Mouse (Mus musculus) ovary, postnatal 36 days (tissue): Measurements from ENCODE around the gene Wdr60.
A peak's percentile ranks its signal among the peaks of the same experiment; 100 is the strongest.

Experiments
- DNase-seq: peaks from one replicate; pipeline ENCODE4 v3.0.0; 2022; ENCODE audit warnings: low spot score, mixed read lengths

Gene Wdr60

GRCm38 (mm10) chr12:116265275-116265674 is 2.5 kb upstream of the Wdr60 start:
- no peak for DNase-seq

GRCm38 (mm10) chr12:116264756-116265155 is 1.9 kb upstream of the Wdr60 start:
- no peak for DNase-seq

- DNase-seq: no peak
These were observed 4.5 kb downstream of the Wdr60 start for GRCm38 (mm10) chr12:116258321-116258720.

- no peak for DNase-seq
These were observed 7.2 kb downstream of the Wdr60 start for GRCm38 (mm10) chr12:116255636-116256035.

- no peak for DNase-seq
These were observed 8.2 kb downstream of the Wdr60 start for GRCm38 (mm10) chr12:116254652-116255051.

DNA sequence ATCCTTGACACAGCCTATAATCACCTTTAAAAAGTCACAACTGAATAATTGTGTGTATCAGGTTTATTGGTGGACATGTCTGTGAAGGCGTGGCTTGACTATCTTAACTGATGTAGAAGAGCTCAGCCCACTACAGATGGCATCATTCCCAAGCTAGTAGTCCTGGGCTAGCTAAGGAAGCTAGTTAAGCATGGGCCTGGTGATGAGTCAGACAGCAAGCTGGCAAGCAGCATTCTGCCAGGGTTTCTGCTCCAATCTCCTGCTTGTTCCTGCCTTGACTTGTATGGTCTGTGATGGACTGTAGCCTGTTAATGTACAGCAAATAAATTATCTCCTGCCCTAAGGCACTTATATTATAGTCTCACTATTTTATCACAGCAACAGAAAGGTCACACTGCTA is 18.2 kb downstream of the Wdr60 start:
- no peak for DNase-seq

- DNase-seq: no peak
These were observed 24.0 kb downstream of the Wdr60 start for GRCm38 (mm10) chr12:116238803-116239202.

DNA sequence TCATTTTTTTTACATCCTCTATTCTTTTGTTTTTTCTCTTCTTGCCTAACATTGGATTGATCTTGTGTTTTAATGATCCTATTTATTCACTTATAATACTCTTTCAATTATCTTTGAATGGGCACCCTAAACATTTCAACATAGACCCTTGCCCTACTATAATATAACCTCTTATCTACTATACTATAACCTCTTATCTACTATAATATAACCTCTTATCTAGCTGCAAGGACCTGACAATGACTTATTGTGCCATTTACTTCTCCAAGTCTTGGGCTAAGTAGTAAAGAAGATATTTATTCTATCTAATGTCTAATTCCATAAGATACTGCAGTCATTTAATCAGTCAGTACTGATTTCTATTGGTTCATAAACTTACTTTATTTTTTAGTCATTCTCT is 24.5 kb downstream of the Wdr60 start:
- no peak for DNase-seq

GRCm38 (mm10) chr12:116236658-116237057 is 26.2 kb downstream of the Wdr60 start:
- no peak for DNase-seq

GRCm38 (mm10) chr12:116235356-116235755 is 27.5 kb downstream of the Wdr60 start:
- no peak for DNase-seq

DNA sequence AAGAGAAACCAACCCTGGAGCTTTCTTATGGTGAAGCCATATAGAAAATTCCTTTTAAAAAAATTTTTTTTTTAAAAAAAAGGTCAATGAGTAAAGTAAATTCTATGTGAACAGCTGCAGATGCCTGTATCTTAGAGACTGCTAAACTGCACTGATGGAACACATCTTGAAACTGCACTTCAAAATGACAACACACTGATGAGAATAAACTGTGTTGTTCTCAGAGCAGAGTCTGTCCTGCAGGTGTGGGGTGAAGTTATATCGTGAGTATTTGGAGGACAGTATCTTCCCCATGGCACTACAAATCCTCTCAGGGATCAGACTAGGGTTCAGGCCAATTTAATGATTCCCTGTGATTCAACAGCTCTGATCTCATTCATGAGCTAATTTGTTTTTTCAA is 30.8 kb downstream of the Wdr60 start:
- no peak for DNase-seq

GRCm38 (mm10) chr12:116231612-116232011 is 31.2 kb downstream of the Wdr60 start:
- DNase-seq: peak; percentile 79

- DNase-seq: no peak
These were observed 33.4 kb downstream of the Wdr60 start for GRCm38 (mm10) chr12:116229451-116229850.

- no peak for DNase-seq
These were observed 36.3 kb downstream of the Wdr60 start for GRCm38 (mm10) chr12:116226289-116227057.

- DNase-seq: no peak
These were observed 39.7 kb downstream of the Wdr60 start for GRCm38 (mm10) chr12:116223107-116223506.

GRCm38 (mm10) chr12:116207486-116207885 is 55.3 kb downstream of the Wdr60 start:
- no peak for DNase-seq

GRCm38 (mm10) chr12:116205726-116206125 is 57.1 kb downstream of the Wdr60 start:
- DNase-seq: no peak

DNA sequence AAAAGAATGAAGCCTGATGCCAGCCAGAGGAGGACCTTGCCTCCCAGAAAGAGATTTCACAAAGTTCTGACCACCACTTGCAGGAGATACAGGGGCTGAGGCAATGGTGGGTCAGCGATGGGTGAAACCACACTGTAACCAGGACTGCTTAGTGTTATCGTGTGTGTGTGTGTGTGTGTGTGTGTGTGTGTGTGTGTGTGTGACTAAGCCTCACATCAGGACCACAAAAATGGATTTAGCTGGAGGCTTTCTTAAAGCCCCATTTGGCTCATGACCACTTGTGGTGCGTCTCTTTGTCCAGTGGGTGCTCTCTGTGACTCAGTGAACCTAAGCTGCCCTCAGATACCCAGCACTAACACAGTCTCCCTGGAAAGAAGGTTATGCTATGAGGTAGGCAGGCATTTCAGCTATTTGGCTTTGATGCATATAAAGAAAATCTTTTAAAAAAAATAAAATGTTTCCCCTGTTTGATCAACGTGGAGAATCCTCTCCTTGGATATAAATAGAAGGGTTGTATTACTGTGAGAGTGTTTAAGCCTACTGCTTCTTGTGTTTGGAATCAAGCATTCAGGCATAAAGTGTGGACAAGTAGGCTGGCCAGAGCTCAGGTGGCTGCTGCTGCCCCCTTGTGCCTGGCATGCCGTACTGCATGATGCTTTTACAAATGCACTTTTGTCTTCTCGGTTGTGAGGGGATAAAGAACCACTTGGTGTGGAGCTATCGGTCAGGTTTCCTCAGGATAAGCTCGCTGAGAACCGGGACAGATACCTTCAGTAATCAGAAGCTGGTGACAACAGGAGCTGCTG is 60.4 kb downstream of the Wdr60 start:
- peak; percentile 59 for DNase-seq

DNA sequence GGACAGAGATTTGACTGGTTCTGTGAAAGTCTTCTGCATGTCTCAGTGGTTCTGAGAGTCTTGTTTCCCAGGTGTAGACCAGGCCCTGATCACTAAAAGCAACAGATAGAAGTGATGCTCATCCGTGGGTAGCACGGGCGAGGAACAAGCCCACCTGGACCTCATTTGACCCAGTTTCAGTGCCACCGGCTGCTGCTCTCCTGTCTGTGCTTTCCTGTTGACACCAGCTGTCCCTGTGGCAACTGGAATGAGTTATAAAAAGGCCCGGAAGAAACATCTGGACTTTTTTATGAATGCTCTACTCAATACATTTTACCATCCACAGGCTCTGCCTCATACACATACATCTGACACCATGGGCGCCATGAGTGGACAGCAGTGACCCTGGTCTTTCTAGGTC is 64.0 kb downstream of the Wdr60 start:
- DNase-seq: no peak

- DNase-seq: no peak
These were observed 66.6 kb downstream of the Wdr60 start for GRCm38 (mm10) chr12:116196221-116196620.

DNA sequence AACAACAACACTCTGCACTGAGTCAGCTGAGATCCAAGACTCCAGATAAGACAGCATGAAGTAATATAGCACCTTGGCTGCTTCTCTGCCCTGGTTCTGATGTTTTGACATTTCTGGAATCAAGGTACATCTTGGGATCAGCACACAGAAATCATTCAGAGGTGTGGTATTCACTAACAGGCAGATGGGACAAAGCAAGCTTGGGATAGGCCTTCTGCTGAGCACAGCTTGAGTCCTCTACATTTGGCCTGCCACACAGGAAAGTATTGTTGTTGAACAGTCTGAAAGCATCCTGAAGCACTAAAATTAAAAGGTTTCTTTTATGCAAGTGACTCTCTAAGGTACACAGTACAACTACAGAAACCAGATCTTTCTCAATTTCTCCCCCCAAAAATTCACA is 68.2 kb downstream of the Wdr60 start:
- DNase-seq: no peak

DNA sequence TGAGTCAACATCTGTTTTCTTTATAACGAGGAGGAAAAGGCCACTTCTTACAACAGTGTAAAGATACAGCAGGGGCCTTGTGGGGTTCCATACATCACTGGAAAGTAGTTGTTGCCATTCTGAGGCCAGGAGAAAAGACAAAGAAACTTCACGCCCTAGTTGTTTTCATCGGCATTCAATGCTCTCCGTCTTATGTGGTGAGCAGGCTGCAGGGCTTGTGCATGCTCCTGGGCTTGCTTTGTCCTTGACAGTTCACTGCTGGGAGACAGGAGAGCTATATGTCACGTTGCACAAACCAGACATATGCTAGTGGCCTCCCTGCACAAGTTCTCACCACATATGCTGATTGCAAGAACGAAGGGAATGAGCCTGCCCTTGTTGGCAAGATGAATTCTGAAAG is 68.9 kb downstream of the Wdr60 start:
- DNase-seq: no peak

DNA sequence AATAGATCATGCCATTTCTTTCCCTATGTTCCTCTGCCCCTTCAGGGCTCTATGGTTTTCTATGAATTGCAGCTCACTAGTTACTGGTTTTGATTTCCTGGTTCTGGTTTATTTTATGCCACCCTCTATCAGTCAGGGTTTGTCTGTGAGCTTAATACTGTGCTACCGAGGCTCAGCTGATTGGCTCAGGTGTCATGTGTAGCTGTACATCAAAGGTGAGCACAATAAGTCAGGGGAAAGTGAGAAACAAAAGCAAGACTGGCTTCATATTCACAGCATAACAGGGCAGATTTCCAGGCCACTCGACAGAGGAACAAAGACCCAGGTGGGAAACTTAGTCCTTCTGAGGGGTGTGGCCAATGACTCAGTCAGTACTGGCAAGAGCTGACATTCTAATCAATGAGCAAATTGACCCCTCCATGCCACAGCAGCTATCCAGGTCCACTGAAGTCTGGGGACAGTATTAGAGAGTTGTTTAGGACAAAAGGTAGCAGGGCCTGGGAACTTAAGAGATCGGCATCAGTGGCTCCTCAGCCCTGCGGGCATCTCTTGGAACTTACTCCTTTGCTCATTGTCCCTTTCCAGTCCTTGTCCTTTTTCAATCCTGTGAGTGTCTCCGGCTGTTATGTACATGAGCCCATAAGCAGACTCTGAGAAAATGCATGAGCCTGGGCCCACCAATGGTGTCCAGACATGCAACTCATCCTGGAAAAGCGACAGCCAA is 79.4 kb downstream of the Wdr60 start:
- DNase-seq: no peak
